8 mouse cellular contexts compared by ENCODE assay signal in the genomic region with DNA sequence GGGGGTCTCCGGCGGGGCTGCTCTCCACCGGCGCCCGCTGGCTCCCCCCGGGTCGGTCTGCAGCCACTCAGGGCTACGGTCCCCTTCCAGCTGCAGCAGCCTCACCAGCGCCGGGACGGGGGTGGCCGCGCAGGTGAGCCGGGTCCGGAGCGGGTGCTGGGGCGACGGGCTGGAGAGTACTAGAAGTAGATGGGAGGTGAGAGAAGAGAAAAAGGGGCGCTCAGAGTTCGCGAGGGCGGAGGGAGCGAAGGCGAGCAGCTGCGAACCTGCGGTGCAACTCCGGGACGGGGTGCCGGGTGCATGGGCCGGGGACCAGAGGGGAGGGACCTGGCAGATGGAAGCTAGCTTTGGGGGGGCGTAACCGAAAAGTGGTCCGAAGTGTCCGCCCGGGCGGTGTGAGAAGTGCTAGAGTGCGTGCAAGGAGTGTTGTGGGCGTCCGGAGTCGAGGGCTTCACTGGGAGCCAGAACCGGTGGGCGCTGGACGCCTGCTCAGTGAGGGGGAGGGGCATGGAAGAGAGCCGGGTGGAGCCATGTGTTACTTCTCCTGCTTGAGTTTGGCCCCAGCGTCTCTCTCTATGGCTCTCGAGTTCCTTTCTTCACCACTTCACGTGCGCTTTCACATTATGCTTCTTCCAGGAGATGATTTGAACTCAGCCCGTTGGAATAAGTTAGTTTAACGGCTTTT. TPM values are rescaled to one million over a fixed set of nuclear protein-coding genes. Genes with fewer than 3 reads are reported as not detected.
DNase-seq lines count a peak whose midpoint lies in the region; ATAC-seq and TF ChIP-seq lines count a peak whose summit lies in the region.

No protein-coding gene starts in this region.

- peak; percentile 90 for DNase-seq in MEL (ENCODE audit: low read depth, low spot score)
- peak; percentile 67 for DNase-seq in gastrocnemius, adult 2 months
- DNase-seq in hindbrain, embryonic 14.5 days (ENCODE audit: low spot score): peak; percentile 36
- DNase-seq in limb, embryonic 10.5 days (ENCODE audit: low spot score): peak; percentile 89
- DNase-seq in mesoderm, embryonic 11.5 days (ENCODE audit: low read depth, low spot score): peak; percentile 75
- DNase-seq in right cerebral cortex, postnatal 25 days: peak; percentile 34
- DNase-seq in yolk sac, embryonic 10.5 days (ENCODE audit: low spot score): peak; percentile 84

- TF ChIP-seq POLR2A in MEL (IDR thresholded peaks at IDR 0.05; ENCODE audit: control insufficient read depth in 1 of 2, insufficient read depth in 1 of 2, low read depth in 1 of 2, low read length in 2 of 2, poor library complexity in 1 of 2): peak in 1 of 2 experiments; percentile 52; a peak in 2 of 4 replicates

- no peaks in the 10 kb centered on the region for H3K9me3 ChIP-seq in MEL (replicated peaks; ENCODE audit: insufficient read depth, low read length)
- no peaks in the 10 kb centered on the region for H3K9me3 ChIP-seq in hindbrain, embryonic 14.5 days (ENCODE audit: control insufficient read depth, low read length)
- H3K9me3 ChIP-seq in limb, embryonic 10.5 days (replicated peaks): no peaks in the 10 kb centered on the region

- peak; percentile 76 for ATAC-seq in hindbrain, embryonic 14.5 days (ENCODE audit: low FRiP score)

- H3K79me2 ChIP-seq in MEL (ENCODE audit: control insufficient read depth, insufficient read depth, low read length, poor library complexity): peaks cover 45% of the 10 kb centered on the region

- no peaks in the 10 kb centered on the region for H3K27me3 ChIP-seq in MEL (ENCODE audit: control insufficient read depth in 1 of 2, insufficient read depth in 2 of 2, low read length in 2 of 2)
- peaks cover 7% of the 10 kb centered on the region for H3K27me3 ChIP-seq in hindbrain, embryonic 14.5 days (ENCODE audit: control insufficient read depth, insufficient read depth, low read length)
- no peaks in the 10 kb centered on the region for H3K27me3 ChIP-seq in limb, embryonic 10.5 days (ENCODE audit: low read depth, poor library complexity, severe bottlenecking)

- peak overlapping the region; percentile 98 for H3K4me2 ChIP-seq in hindbrain, embryonic 14.5 days (replicated peaks)

- H3K9ac ChIP-seq in MEL (ENCODE audit: control insufficient read depth, low read depth, low read length, poor library complexity, severe bottlenecking): peak overlapping the region; percentile 86
- H3K9ac ChIP-seq in hindbrain, embryonic 14.5 days: peak overlapping the region; percentile 74

- no peak for TF ChIP-seq RAD21 in MEL (IDR thresholded peaks at IDR 0.05; ENCODE audit: low read depth, low read length)

- peak overlapping the region; percentile 85 to 88 for H3K4me3 ChIP-seq in MEL (ENCODE audit: control insufficient read depth in 1 of 2, insufficient read depth in 1 of 2, low read depth in 2 of 2, low read length in 2 of 2)
- peak overlapping the region; percentile 90 for H3K4me3 ChIP-seq in brown adipose tissue, adult 24 weeks (ENCODE audit: insufficient read depth, low read depth, low read length)
- H3K4me3 ChIP-seq in gastrocnemius, adult 2 months: peak overlapping the region; percentile 95
- peak overlapping the region; percentile 82 for H3K4me3 ChIP-seq in hindbrain, embryonic 14.5 days (replicated peaks; ENCODE audit: low read length)
- peak overlapping the region; percentile 96 for H3K4me3 ChIP-seq in limb, embryonic 10.5 days

- TF ChIP-seq CTCF in MEL (IDR thresholded peaks at IDR 0.05 in 2 of 3, conservative IDR thresholded peaks at IDR 0.05 in 1 of 3; ENCODE audit: control insufficient read depth in 1 of 3, insufficient read depth in 1 of 3, low read depth in 2 of 3, low read length in 3 of 3, poor library complexity in 1 of 3, severe bottlenecking in 1 of 3): no peak
- TF ChIP-seq CTCF in gastrocnemius, adult 2 months (IDR thresholded peaks at IDR 0.05): no peak

- TF ChIP-seq EP300 in MEL (IDR thresholded peaks at IDR 0.05; ENCODE audit: low read depth in 1 of 2, low read length in 2 of 2): no peak

- peaks cover 11 to 66% of the 10 kb centered on the region in 2 experiments for H3K36me3 ChIP-seq in MEL (ENCODE audit: control insufficient read depth in 1 of 2, insufficient read depth in 2 of 2, low read length in 2 of 2)
- no peaks in the 10 kb centered on the region for H3K36me3 ChIP-seq in hindbrain, embryonic 14.5 days (replicated peaks; ENCODE audit: control insufficient read depth, insufficient read depth)
- no peaks in the 10 kb centered on the region for H3K36me3 ChIP-seq in limb, embryonic 10.5 days

- H3K4me1 ChIP-seq in MEL (ENCODE audit: control insufficient read depth in 1 of 2, insufficient read depth in 2 of 2, low read length in 2 of 2): peaks cover 29 to 54% of the 10 kb centered on the region in 2 experiments
- peaks cover 15% of the 10 kb centered on the region; the same call in 1 of the 2 replicates for H3K4me1 ChIP-seq in brown adipose tissue, adult 24 weeks (ENCODE audit: control insufficient read depth, insufficient read depth, insufficient read length, low read length)
- peaks cover 30% of the 10 kb centered on the region; the same call in 1 of the 2 replicates for H3K4me1 ChIP-seq in hindbrain, embryonic 14.5 days (replicated peaks; ENCODE audit: control insufficient read depth, insufficient read depth, low read length)
- H3K4me1 ChIP-seq in limb, embryonic 10.5 days: peaks cover 41% of the 10 kb centered on the region

- intact Hi-C loops in gastrocnemius, adult 2 months (cut with DNase I): loop anchor here (2.0 to 5.0 kb wide), 2 partner anchors 28 to 45 kb away; partner anchors contain the start of gene Slc35b1

- H3K27ac ChIP-seq in MEL (ENCODE audit: control insufficient read depth, low read depth, low read length): peak overlapping the region; percentile 92
- no peak overlapping the region for H3K27ac ChIP-seq in brown adipose tissue, adult 24 weeks (replicated peaks; ENCODE audit: low read depth, low read length)
- H3K27ac ChIP-seq in gastrocnemius, adult 2 months: peak overlapping the region; percentile 84
- H3K27ac ChIP-seq in hindbrain, embryonic 14.5 days: no peak overlapping the region
- peak overlapping the region; percentile 94 for H3K27ac ChIP-seq in limb, embryonic 10.5 days

- under 1% methylated on average over 43 of the region's 50 CpGs for WGBS in hindbrain, embryonic 14.5 days
- WGBS in limb, embryonic 10.5 days: under 1% methylated on average over 50 of the region's 50 CpGs

TF ChIP-seq in MEL, 35 proteins besides CTCF, POLR2A, EP300 and RAD21 (continues in another document):
- TF ChIP-seq ZMIZ1 (IDR thresholded peaks at IDR 0.05; ENCODE audit: low read depth, low read length) (peak; percentile 42; the same call in 1 of the 2 replicates), RCOR1 (IDR thresholded peaks at IDR 0.05; ENCODE audit: low read depth, low read length) (no peak), TAL1 (IDR thresholded peaks at IDR 0.05; ENCODE audit: low read length) (no peak), SMC3 (IDR thresholded peaks at IDR 0.05; ENCODE audit: low read depth, low read length) (no peak), UBTF (IDR thresholded peaks at IDR 0.05; ENCODE audit: borderline replicate concordance, insufficient read depth, low read depth, low read length) (0 out of 2 replicates have a peak, but pooled peaks have one; percentile 80), MEF2A (IDR thresholded peaks at IDR 0.05; ENCODE audit: extremely low read depth, insufficient replicate concordance, low read depth, low read length, poor library complexity, severe bottlenecking) (no peak), ELF1 (IDR thresholded peaks at IDR 0.05; ENCODE audit: low read depth, low read length) (no peak), MAZ (IDR thresholded peaks at IDR 0.05; ENCODE audit: low read depth, low read length) (no peak; the same call in 1 of the 2 replicates), MAFK (IDR thresholded peaks at IDR 0.05; ENCODE audit: borderline replicate concordance, low read depth, low read length) (no peak), POLR2AphosphoS5 (IDR thresholded peaks at IDR 0.05; ENCODE audit: borderline replicate concordance, low read depth, low read length) (peak; percentile 93; the same call in 1 of the 2 replicates), MAX (IDR thresholded peaks at IDR 0.05; ENCODE audit: low read length) (peak; percentile 83), MYB (IDR thresholded peaks at IDR 0.05; ENCODE audit: low read depth, low read length) (no peak), ZC3H11A (IDR thresholded peaks at IDR 0.05; ENCODE audit: low read depth, low read length) (no peak), TBP (IDR thresholded peaks at IDR 0.05; ENCODE audit: low read depth, low read length) (0 out of 2 replicates have a peak, but pooled peaks have one; percentile 20), ZNF384 (IDR thresholded peaks at IDR 0.05; ENCODE audit: low read depth, low read length) (no peak)

RNA-seq across cellular contexts. Expression of gene Fam117a, which starts 0.5 kb away (rescaled TPM):
- 37.1 and 49.9 TPM in 2 replicates for total RNA-seq in MEL (2012; rRNA removed)
- 100 to 1,000 TPM in 1 of 2 experiments, not detected in 1; 116 TPM for polyA plus RNA-seq in MEL (2012; ENCODE audit: insufficient read depth in 1 of 2, insufficient read length in 2 of 2, low read depth in 1 of 2, low replicate concordance in 2 of 2, missing spikeins in 1 of 2)
- polyA plus RNA-seq in brown adipose tissue, adult 24 weeks (2012; ENCODE audit: insufficient read depth, insufficient read length, missing spikeins): 11.0 and 14.8 TPM in 2 replicates
- 1 to 10 TPM; 1.5 to 2.1 TPM for total RNA-seq in gastrocnemius, adult 2 months (2021)
- polyA plus RNA-seq in hindbrain, embryonic 14.5 days (2014; fragmentation: Nextera tagmentation; extraction: Ambion mirVana): 2.8 and 3.5 TPM in 2 replicates
- polyA plus RNA-seq in limb, embryonic 10.5 days (2016; fragmentation: Nextera tagmentation; extraction: Ambion mirVana): 12.8 and 15.0 TPM in 2 replicates

RNA-seq across cellular contexts. Expression of gene Kat7, which starts 27.2 kb away (rescaled TPM):
- total RNA-seq in MEL (2012; rRNA removed): 81.4 and 83.1 TPM in 2 replicates
- 100 to 1,000 TPM in 1 of 2 experiments, 10 to 100 TPM in 1; 95.4 to 100 TPM for polyA plus RNA-seq in MEL (2012; ENCODE audit: insufficient read depth in 1 of 2, insufficient read length in 2 of 2, low read depth in 1 of 2, low replicate concordance in 2 of 2, missing spikeins in 1 of 2)
- polyA plus RNA-seq in brown adipose tissue, adult 24 weeks (2012; ENCODE audit: insufficient read depth, insufficient read length, missing spikeins): 21.0 and 25.9 TPM in 2 replicates
- 10 to 100 TPM; 21.5 to 23.9 TPM for total RNA-seq in gastrocnemius, adult 2 months (2021)
- polyA plus RNA-seq in hindbrain, embryonic 14.5 days (2014; fragmentation: Nextera tagmentation; extraction: Ambion mirVana): 58.1 and 71.0 TPM in 2 replicates
- 93.9 and 99.0 TPM in 2 replicates for polyA plus RNA-seq in limb, embryonic 10.5 days (2016; fragmentation: Nextera tagmentation; extraction: Ambion mirVana)

RNA-seq across cellular contexts. Expression of gene Slc35b1, which starts 47.2 kb away (rescaled TPM):
- total RNA-seq in MEL (2012; rRNA removed): 51.8 and 59.1 TPM in 2 replicates
- 10 to 100 TPM in 1 of 2 experiments, not detected in 1; 82.4 TPM for polyA plus RNA-seq in MEL (2012; ENCODE audit: insufficient read depth in 1 of 2, insufficient read length in 2 of 2, low read depth in 1 of 2, low replicate concordance in 2 of 2, missing spikeins in 1 of 2)
- 36.4 and 42.8 TPM in 2 replicates for polyA plus RNA-seq in brown adipose tissue, adult 24 weeks (2012; ENCODE audit: insufficient read depth, insufficient read length, missing spikeins)
- total RNA-seq in gastrocnemius, adult 2 months (2021): 10 to 100 TPM; 42.4 to 49.5 TPM
- polyA plus RNA-seq in hindbrain, embryonic 14.5 days (2014; fragmentation: Nextera tagmentation; extraction: Ambion mirVana): 144 and 153 TPM in 2 replicates
- 128 and 132 TPM in 2 replicates for polyA plus RNA-seq in limb, embryonic 10.5 days (2016; fragmentation: Nextera tagmentation; extraction: Ambion mirVana)

Comparison
In these comparisons a context has a peak if more than half of its experiments do, and no peak if none do; other contexts are left out.
1. DNase-seq: peak in every context shown above with its lines; median percentile 90 in MEL; 89 in limb, embryonic 10.5 days; 84 in yolk sac, embryonic 10.5 days; 75 in mesoderm, embryonic 11.5 days; 67 in gastrocnemius, adult 2 months; 36 in hindbrain, embryonic 14.5 days; 34 in right cerebral cortex, postnatal 25 days.
2. H3K27ac ChIP-seq: peak in MEL (single experiment), gastrocnemius, adult 2 months (single experiment) and limb, embryonic 10.5 days (single experiment); none in brown adipose tissue, adult 24 weeks (single experiment) and hindbrain, embryonic 14.5 days (single experiment).
3. Peak in every context shown above with its lines, with median percentiles within 50 percentile points of each other: H3K4me3 ChIP-seq.